Mouse (Mus musculus) intestine, postnatal 0 days (tissue): ENCODE results near the gene Ppp2r5d. TPM values are rescaled to one million over a fixed set of nuclear protein-coding genes. Genes with fewer than 3 reads are reported as not detected.

Source experiments
- ATAC-seq: fragments of 200-750 bp; cut with Nextera tagmentation; 2 replicates; pipeline ENCODE4 v1.8.0; 2017; ENCODE audit warnings: mild to moderate bottlenecking, moderate TSS enrichment, moderate library complexity
- H3K27ac ChIP-seq: fragments of 300-500 bp; sonication (generic); 2 replicates; pipeline ENCODE4 v1.5.1; 2014; ENCODE audit warnings: mild to moderate bottlenecking, low read depth, low read length, moderate library complexity
- H3K27me3 ChIP-seq: fragments of 300-500 bp; sonication (generic); replicated peaks from 2 replicates; pipeline ENCODE4 v1.6.1; 2014; ENCODE audit warnings: low read length, mixed read lengths; ENCODE audit not compliant: control insufficient read depth, insufficient read depth
- H3K36me3 ChIP-seq: fragments of 300-500 bp; sonication (generic); 2 replicates; pipeline ENCODE4 v1.6.1; 2014; ENCODE audit warnings: mild to moderate bottlenecking, moderate library complexity; ENCODE audit not compliant: control insufficient read depth, insufficient read depth
- H3K4me1 ChIP-seq: fragments of 300-500 bp; sonication (generic); replicated peaks from 2 replicates; pipeline ENCODE4 v1.6.1; 2014; ENCODE audit warnings: antibody characterized with exemption, low read length, mixed read lengths; ENCODE audit not compliant: control insufficient read depth, insufficient read depth
- H3K4me2 ChIP-seq: fragments of 300-500 bp; sonication (generic); replicated peaks from 2 replicates; pipeline ENCODE4 v1.6.1; 2014; ENCODE audit warnings: low read depth, mild to moderate bottlenecking, moderate library complexity
- H3K4me3 ChIP-seq: fragments of 300-500 bp; sonication (generic); 2 replicates; pipeline ENCODE4 v1.5.1; 2014; ENCODE audit warnings: low read depth, low read length
- H3K9ac ChIP-seq: fragments of 300-500 bp; sonication (generic); 2 replicates; pipeline ENCODE4 v1.6.1; 2014; ENCODE audit warnings: mild to moderate bottlenecking, low read depth, low read length
- H3K9me3 ChIP-seq: fragments of 300-500 bp; sonication (generic); 2 replicates; pipeline ENCODE4 v1.6.1; 2016; ENCODE audit warnings: mixed run types; ENCODE audit not compliant: control insufficient read depth
- CTCF ChIP-seq: sonication (generic); IDR thresholded peaks from 2 replicates; pipeline ENCODE4 v1.5.1; 2016; ENCODE audit warnings: low read depth, mild to moderate bottlenecking, control low read depth, antibody characterized with exemption, moderate library complexity
- WGBS: fragments of 180-500 bp; shearing (Covaris S2); extraction: QIAGEN DNeasy Blood & Tissue Kit; methylation state at CpG from one replicate; pipeline ENCODE4 v1.1.7; 2014; 5-methylcytosine and 5-hydroxymethylcytosine counted together
- polyA plus RNA-seq: library from polyadenylated mRNA; unstranded; fragments of >200 nt; fragmentation: Nextera tagmentation; extraction: Ambion mirVana; gene quantifications from 2 replicates; pipeline ENCODE4 v1.2.1, GENCODE M21; 2015

Gene Ppp2r5d
- polyA plus RNA-seq, 1 experiment from 2014 or later, result 25.9 TPM

GRCm38 (mm10) chr17:46651755-46652547 is 53.0 kb downstream of the Ppp2r5d start:
- 73% methylated on average over 20 of the region's 20 CpGs for WGBS
- H3K36me3 ChIP-seq, result peaks cover 46% of the 10 kb centered on the region
- TF ChIP-seq CTCF, result no peak
- peaks cover 3% of the 10 kb centered on the region; the same call in 1 of the 2 replicates for H3K4me1 ChIP-seq
- H3K9ac ChIP-seq, result peak overlapping the region; percentile 67; the same call in 1 of the 2 replicates
- H3K4me3 ChIP-seq, result peak overlapping the region; percentile 74
- H3K27ac ChIP-seq, result no peak overlapping the region; the same call in 1 of the 2 replicates
- peak overlapping the region; percentile 87 for H3K4me2 ChIP-seq
- H3K9me3 ChIP-seq, result no peaks in the 10 kb centered on the region
- H3K27me3 ChIP-seq, result no peaks in the 10 kb centered on the region
- ATAC-seq, result no peak

- H3K4me3 ChIP-seq, result peak overlapping the region; percentile 74
- H3K36me3 ChIP-seq, result peaks cover 40% of the 10 kb centered on the region
- H3K27me3 ChIP-seq, result no peaks in the 10 kb centered on the region
- ATAC-seq, result no peak
- TF ChIP-seq CTCF, result no peak
- H3K27ac ChIP-seq, result no peak overlapping the region; the same call in 1 of the 2 replicates
- H3K9ac ChIP-seq, result peak overlapping the region; percentile 67
- H3K4me1 ChIP-seq, result peaks cover 5% of the 10 kb centered on the region; the same call in 1 of the 2 replicates
- WGBS, result 67% methylated on average over 17 of the region's 17 CpGs
- H3K4me2 ChIP-seq, result peak overlapping the region; percentile 87
- no peaks in the 10 kb centered on the region for H3K9me3 ChIP-seq
These were observed 53.6 kb downstream of the Ppp2r5d start for GRCm38 (mm10) chr17:46651292-46651691.

GRCm38 (mm10) chr17:46650232-46651031 is 54.5 kb downstream of the Ppp2r5d start, which contains the start of gene Cul7:
TSS of gene Cul7 (plus strand) at chr17:46650337.
- under 1% methylated on average over 50 of the region's 58 CpGs for WGBS
- peak within 1 kb of the TSS; percentile 74 for H3K4me3 ChIP-seq

GRCm38 (mm10) chr17:46649811-46650210 is 55.1 kb downstream of the Ppp2r5d start:
- 32% methylated on average over 15 of the region's 15 CpGs for WGBS
- ATAC-seq, result no peak
- Histone ChIP-seq H3K4me2 (peak overlapping the region; percentile 87), H3K4me3 (peak overlapping the region; percentile 74), H3K9ac (peak overlapping the region; percentile 67), H3K36me3 (peaks cover 29% of the 10 kb centered on the region), H3K27ac (peak overlapping the region; percentile 87), H3K4me1 (peaks cover 5% of the 10 kb centered on the region; the same call in 1 of the 2 replicates), H3K27me3 (no peaks in the 10 kb centered on the region), H3K9me3 (no peaks in the 10 kb centered on the region)
- TF ChIP-seq CTCF, result no peak

More at GRCm38 (mm10) chr17:46650232-46651031, 54.5 kb downstream of the Ppp2r5d start, which contains the start of gene Cul7:
- Histone ChIP-seq H3K9ac (peak within 1 kb of the TSS; percentile 67), H3K4me1 (peaks cover 5% of the 10 kb centered on the region; the same call in 1 of the 2 replicates), H3K27me3 (no peaks in the 10 kb centered on the region), H3K36me3 (peaks cover 31% of the 10 kb centered on the region), H3K27ac (peak within 1 kb of the TSS; percentile 87), H3K9me3 (no peaks in the 10 kb centered on the region), H3K4me2 (peak within 1 kb of the TSS; percentile 87)
- no peak for TF ChIP-seq CTCF
- ATAC-seq, result peak; percentile 82

GRCm38 (mm10) chr17:46648436-46648835 is 56.5 kb downstream of the Ppp2r5d start:
- ATAC-seq, result no peak
- 91% methylated on average over 9 of the region's 9 CpGs for WGBS
- no peak for TF ChIP-seq CTCF
- peaks cover 5% of the 10 kb centered on the region; the same call in 1 of the 2 replicates for H3K4me1 ChIP-seq
- no peak overlapping the region for H3K9ac ChIP-seq
- H3K4me3 ChIP-seq, result no peak overlapping the region
- H3K27ac ChIP-seq, result no peak overlapping the region
- no peaks in the 10 kb centered on the region for H3K9me3 ChIP-seq
- no peak overlapping the region for H3K4me2 ChIP-seq
- no peaks in the 10 kb centered on the region for H3K27me3 ChIP-seq
- H3K36me3 ChIP-seq, result peaks cover 22% of the 10 kb centered on the region

GRCm38 (mm10) chr17:46647279-46647678 is 57.6 kb downstream of the Ppp2r5d start:
- H3K27me3 ChIP-seq, result no peaks in the 10 kb centered on the region
- peaks cover 16% of the 10 kb centered on the region for H3K36me3 ChIP-seq
- no peak overlapping the region for H3K27ac ChIP-seq
- no peaks in the 10 kb centered on the region for H3K9me3 ChIP-seq
- no peak overlapping the region; the same call in 1 of the 2 replicates for H3K9ac ChIP-seq
- TF ChIP-seq CTCF, result no peak
- H3K4me3 ChIP-seq, result 0 out of 2 replicates have a peak overlapping the region, but pooled peaks have one; percentile 92
- peaks cover 5% of the 10 kb centered on the region; the same call in 1 of the 2 replicates for H3K4me1 ChIP-seq
- ATAC-seq, result no peak
- WGBS, result 89% methylated on average over 7 of the region's 7 CpGs
- peak overlapping the region; percentile 92 for H3K4me2 ChIP-seq
